Comparison of ENCODE assay signal across 14 mouse cellular contexts in the genomic region with DNA sequence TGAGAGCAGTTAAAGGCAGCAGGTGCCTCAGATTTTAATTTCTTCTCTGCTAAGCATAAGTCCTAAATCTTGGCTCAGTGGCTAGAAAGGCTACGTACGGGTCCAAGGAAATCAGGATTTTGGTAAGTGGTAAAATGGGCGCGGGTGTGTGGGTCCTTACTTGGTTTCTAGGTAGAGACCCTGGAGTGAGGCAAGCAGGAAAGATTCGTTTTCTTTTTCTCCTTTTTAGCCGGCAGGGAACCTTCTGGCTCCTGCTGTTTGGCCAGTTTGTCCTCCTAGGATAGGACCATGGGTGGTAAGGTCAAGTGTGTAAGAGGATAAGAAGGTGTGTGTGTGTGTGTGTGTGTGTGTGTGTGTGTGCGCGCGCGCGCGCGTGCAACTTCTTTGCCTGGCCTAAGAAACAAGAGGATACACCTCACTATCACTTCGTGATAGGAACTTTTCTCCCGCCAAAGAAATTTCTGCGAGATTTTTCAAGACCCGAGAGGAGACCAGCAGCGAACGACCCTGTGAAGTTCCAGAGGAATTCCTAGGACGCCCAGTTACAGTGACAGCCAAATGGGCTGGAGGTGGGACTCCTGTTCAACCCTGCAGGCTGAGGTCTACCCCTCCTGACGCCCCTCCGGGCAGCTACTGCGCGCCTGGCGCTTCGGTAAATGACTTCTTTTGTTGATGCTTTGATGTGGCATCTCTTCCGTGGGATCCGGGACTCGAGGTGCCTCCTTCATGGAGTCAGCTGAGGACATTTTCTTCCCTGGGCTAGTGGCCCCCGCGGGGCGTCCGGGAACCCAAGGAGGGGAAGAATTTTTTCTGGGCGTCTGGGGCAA. TPM values are rescaled to one million over a fixed set of nuclear protein-coding genes. Genes with fewer than 3 reads are reported as not detected.
DNase-seq lines count a peak whose midpoint lies in the region; ATAC-seq and TF ChIP-seq lines count a peak whose summit lies in the region.
"Had no signal": no experiment of that assay in that cellular context is flagged by ENCODE, and none has a peak within 500 bp of the region (broad histone marks: within the 10 kb centered on the region; RNA-seq: fewer than 3 reads in every experiment).

No protein-coding gene starts in this region.

- no peak for ATAC-seq in intestine, embryonic 14.5 days (replicated peaks; ENCODE audit: low FRiP score, low TSS enrichment, low read depth)
- no peak for ATAC-seq in intestine, embryonic 15.5 days
- no peak for ATAC-seq in forebrain, embryonic 13.5 days
- no peak for ATAC-seq in midbrain, embryonic 12.5 days (ENCODE audit: low FRiP score, low read depth)

- peak; percentile 66 for DNase-seq in intestine, embryonic 14.5 days (ENCODE audit: low spot score)
- DNase-seq in brain, embryonic 14.5 days (ENCODE audit: low read depth) = peak; percentile 26
- DNase-seq in thymus, postnatal 0 days (ENCODE audit: low spot score) = no peak
- no peak for DNase-seq in frontal cortex, postnatal 25 days (ENCODE audit: low spot score in 2 of 2)
- DNase-seq in frontal cortex, adult 2 months (ENCODE audit: extremely low spot score in 1 of 2, low spot score in 1 of 2) = no peak
- DNase-seq: adrenal gland, postnatal 14 days; cerebellum, adult 9-10 months; gastrocnemius, postnatal 25 days; lung, postnatal 4 days had no signal

- no peak overlapping the region for H3K9ac ChIP-seq in intestine, embryonic 14.5 days (ENCODE audit: low read length)
- no peak overlapping the region for H3K9ac ChIP-seq in intestine, embryonic 15.5 days
- H3K9ac ChIP-seq in forebrain, embryonic 13.5 days = no peak overlapping the region
- no peak overlapping the region; the same call in 1 of the 2 replicates for H3K9ac ChIP-seq in midbrain, embryonic 12.5 days (replicated peaks)

- no peaks in the 10 kb centered on the region for H3K9me3 ChIP-seq in intestine, embryonic 14.5 days (ENCODE audit: control insufficient read depth, low read length)
- no peaks in the 10 kb centered on the region for H3K9me3 ChIP-seq in intestine, embryonic 15.5 days
- H3K9me3 ChIP-seq in forebrain, embryonic 13.5 days (replicated peaks) = no peaks in the 10 kb centered on the region
- H3K9me3 ChIP-seq in midbrain, embryonic 12.5 days = no peaks in the 10 kb centered on the region

- H3K36me3 ChIP-seq in intestine, embryonic 14.5 days (ENCODE audit: control insufficient read depth, insufficient read depth, low read length) = no peaks in the 10 kb centered on the region
- H3K36me3 ChIP-seq in intestine, embryonic 15.5 days = no peaks in the 10 kb centered on the region
- H3K36me3 ChIP-seq in forebrain, embryonic 13.5 days (ENCODE audit: poor library complexity, severe bottlenecking) = no peaks in the 10 kb centered on the region
- H3K36me3 ChIP-seq in midbrain, embryonic 12.5 days = no peaks in the 10 kb centered on the region
- H3K36me3 ChIP-seq: G1E had no signal

- no peak for TF ChIP-seq POLR2A in brain, embryonic 14.5 days (IDR thresholded peaks at IDR 0.05; ENCODE audit: borderline replicate concordance, extremely low read depth, insufficient read depth, insufficient read length, poor library complexity, severe bottlenecking)

- TF ChIP-seq CTCF in brain, embryonic 14.5 days (IDR thresholded peaks at IDR 0.05; ENCODE audit: borderline replicate concordance, extremely low read depth, insufficient read depth, insufficient read length) = no peak

- peaks cover 11% of the 10 kb centered on the region for H3K4me1 ChIP-seq in intestine, embryonic 14.5 days (replicated peaks; ENCODE audit: control insufficient read depth, insufficient read depth, low read length)
- H3K4me1 ChIP-seq in intestine, embryonic 15.5 days (replicated peaks) = peaks cover 32% of the 10 kb centered on the region
- peaks cover 70% of the 10 kb centered on the region for H3K4me1 ChIP-seq in forebrain, embryonic 13.5 days
- peaks cover 58% of the 10 kb centered on the region for H3K4me1 ChIP-seq in midbrain, embryonic 12.5 days

- H3K27ac ChIP-seq in intestine, embryonic 14.5 days (ENCODE audit: low read depth) = no peak overlapping the region
- no peak overlapping the region for H3K27ac ChIP-seq in intestine, embryonic 15.5 days
- H3K27ac ChIP-seq in forebrain, embryonic 13.5 days = no peak overlapping the region
- no peak overlapping the region for H3K27ac ChIP-seq in midbrain, embryonic 12.5 days (replicated peaks)
- H3K27ac ChIP-seq: kidney, postnatal 0 days had no signal

- H3K27me3 ChIP-seq in intestine, embryonic 14.5 days (replicated peaks; ENCODE audit: control insufficient read depth, insufficient read depth, low read length) = peaks cover 98% of the 10 kb centered on the region
- H3K27me3 ChIP-seq in intestine, embryonic 15.5 days (replicated peaks) = peaks cover 92% of the 10 kb centered on the region
- peaks cover 91% of the 10 kb centered on the region for H3K27me3 ChIP-seq in forebrain, embryonic 13.5 days
- H3K27me3 ChIP-seq in midbrain, embryonic 12.5 days = peaks cover 94% of the 10 kb centered on the region

- H3K4me3 ChIP-seq in intestine, embryonic 14.5 days (ENCODE audit: low read depth, low read length) = no peak overlapping the region
- H3K4me3 ChIP-seq in intestine, embryonic 15.5 days (replicated peaks) = no peak overlapping the region
- peak overlapping the region; percentile 12 for H3K4me3 ChIP-seq in forebrain, embryonic 13.5 days
- peak overlapping the region; percentile 25 for H3K4me3 ChIP-seq in midbrain, embryonic 12.5 days

- no peak overlapping the region for H3K4me2 ChIP-seq in intestine, embryonic 14.5 days (ENCODE audit: low read length)
- H3K4me2 ChIP-seq in intestine, embryonic 15.5 days (replicated peaks) = no peak overlapping the region
- peak overlapping the region; percentile 40 for H3K4me2 ChIP-seq in forebrain, embryonic 13.5 days
- peak overlapping the region; percentile 42 for H3K4me2 ChIP-seq in midbrain, embryonic 12.5 days (replicated peaks)

- under 1% methylated on average over 34 of the region's 34 CpGs for WGBS in intestine, embryonic 14.5 days
- WGBS in intestine, embryonic 15.5 days = 1% methylated on average over 34 of the region's 34 CpGs
- WGBS in forebrain, embryonic 13.5 days = under 1% methylated on average over 34 of the region's 34 CpGs
- under 1% methylated on average over 34 of the region's 34 CpGs for WGBS in midbrain, embryonic 12.5 days

RNA-seq across cellular contexts. Expression of a gene that starts 2.2 kb away (rescaled TPM):
- not detected in 2 replicates for polyA plus RNA-seq in intestine, embryonic 14.5 days (2014; fragmentation: Nextera tagmentation; extraction: Ambion mirVana)
- not detected in 2 replicates for polyA plus RNA-seq in intestine, embryonic 15.5 days (2015; fragmentation: Nextera tagmentation; extraction: Ambion mirVana)
- 0.54 and 2.1 TPM in 2 replicates for polyA plus RNA-seq in brain, embryonic 14.5 days (2012; rRNA removed)
- polyA plus RNA-seq in forebrain, embryonic 13.5 days (2015; fragmentation: Nextera tagmentation; extraction: Ambion mirVana) = 0.14 and 0.39 TPM in 2 replicates
- 0.59 and 0.76 TPM in 2 replicates for polyA plus RNA-seq in midbrain, embryonic 12.5 days (2016; fragmentation: Nextera tagmentation; extraction: Ambion mirVana)
- 0.14 TPM in 1 of 2 replicates, not detected in the other for polyA plus RNA-seq in thymus, postnatal 0 days (2015; fragmentation: Nextera tagmentation; extraction: Ambion mirVana)
- not detected in 2 replicates for polyA plus RNA-seq in frontal cortex, adult 2 months (2012; rRNA removed)
- polyA plus RNA-seq: G1E; kidney, postnatal 0 days had no signal

Comparison
In these comparisons a context has a peak if more than half of its experiments do, and no peak if none do; other contexts are left out.
1. DNase-seq: peak in intestine, embryonic 14.5 days (single experiment) and brain, embryonic 14.5 days (single experiment); none in thymus, postnatal 0 days (single experiment), frontal cortex, postnatal 25 days (0 of 2) and frontal cortex, adult 2 months (0 of 2).
2. H3K4me2 ChIP-seq: peak in forebrain, embryonic 13.5 days (single experiment) and midbrain, embryonic 12.5 days (single experiment); none in intestine, embryonic 14.5 days (single experiment) and intestine, embryonic 15.5 days (single experiment).
3. H3K4me3 ChIP-seq: peak in forebrain, embryonic 13.5 days (single experiment) and midbrain, embryonic 12.5 days (single experiment); none in intestine, embryonic 14.5 days (single experiment) and intestine, embryonic 15.5 days (single experiment).